Mouse (Mus musculus): ENCODE data around the gene Arglu1. TPM values are rescaled to one million over a fixed set of nuclear protein-coding genes. Genes with fewer than 3 reads are reported as not detected.

Gene Arglu1
- total and polyA plus RNA-seq, 3 experiments, result 35.1 to 135 (median 58.5) TPM

- H3K9me3 ChIP-seq (replicated peaks; ENCODE audit: low read length), result no peaks in the 10 kb centered on the region
- no peak overlapping the region for H3K4me3 ChIP-seq (replicated peaks in 1 of 3; ENCODE audit: low read depth in 2 of 3, low read length in 2 of 3, poor library complexity in 1 of 3)
- no peaks in the 10 kb centered on the region for H3K27me3 ChIP-seq (replicated peaks)
- TF ChIP-seq CTCF (conservative IDR thresholded peaks at IDR 0.05 in 1 of 2, IDR thresholded peaks at IDR 0.05 in 1 of 2; ENCODE audit: low read depth in 2 of 2, low read length in 2 of 2) (0 out of 4 replicates have a peak, but pooled peaks of 1 of the 2 experiments have one; percentile 13), JUN (IDR thresholded peaks at IDR 0.05; ENCODE audit: insufficient read depth, low read depth, low read length) (no peak)
- DNase-seq (ENCODE audit: extremely low read depth), result no peak
- H3K36me3 ChIP-seq (replicated peaks in 1 of 2; ENCODE audit: control insufficient read depth in 1 of 2, insufficient read depth in 1 of 2, low read length in 1 of 2), result peaks cover 63 to 96% of the 10 kb centered on the region in 2 experiments
- H3K9ac ChIP-seq (ENCODE audit: insufficient read depth, low read depth), result no peak overlapping the region
- H3K27ac ChIP-seq (ENCODE audit: insufficient read depth, low read depth), result no peak overlapping the region
- H3K4me1 ChIP-seq (ENCODE audit: control insufficient read depth in 1 of 2, insufficient read depth in 2 of 2), result no peaks in the 10 kb centered on the region
- in situ Hi-C loops (cut with MboI; ENCODE audit: low pct_ligation_motif_present, low pct_unique_long_range_greater_than_20kb, low sequenced_read_pairs), result loop anchor here (25.0 kb wide), 1 partner anchor 216 kb away; no protein-coding TSS in a partner anchor
- H3K79me2 ChIP-seq (replicated peaks; ENCODE audit: control insufficient read depth, extremely low read depth, insufficient read depth, poor library complexity, severe bottlenecking), result peaks cover 73% of the 10 kb centered on the region
- dilution Hi-C loops (cut with MboI; ENCODE audit: extremely low pct_ligation_motif_present, extremely low pct_unique_long_range_greater_than_20kb, low sequenced_read_pairs), result no loop called here
- H3K4me2 ChIP-seq (ENCODE audit: insufficient read depth, low read depth, poor library complexity, severe bottlenecking), result no peak overlapping the region
Measured at GRCm38 (mm10) chr8:8678236-8678635, 12.1 kb downstream of the Arglu1 start.

GRCm38 (mm10) chr8:8674864-8675263 is 15.5 kb downstream of the Arglu1 start:
- no peak for DNase-seq (ENCODE audit: extremely low read depth)
- Histone ChIP-seq H3K4me1 (ENCODE audit: control insufficient read depth in 1 of 2, insufficient read depth in 2 of 2) (no peaks in the 10 kb centered on the region), H3K9me3 (replicated peaks; ENCODE audit: low read length) (no peaks in the 10 kb centered on the region), H3K4me3 (replicated peaks in 1 of 3; ENCODE audit: low read depth in 2 of 3, low read length in 2 of 3, poor library complexity in 1 of 3) (no peak overlapping the region), H3K27ac (ENCODE audit: insufficient read depth, low read depth) (no peak overlapping the region), H3K79me2 (replicated peaks; ENCODE audit: control insufficient read depth, extremely low read depth, insufficient read depth, poor library complexity, severe bottlenecking) (peaks cover 63% of the 10 kb centered on the region), H3K4me2 (ENCODE audit: insufficient read depth, low read depth, poor library complexity, severe bottlenecking) (no peak overlapping the region), H3K27me3 (replicated peaks) (no peaks in the 10 kb centered on the region), H3K36me3 (replicated peaks in 1 of 2; ENCODE audit: control insufficient read depth in 1 of 2, insufficient read depth in 1 of 2, low read length in 1 of 2) (peaks cover 61 to 96% of the 10 kb centered on the region in 2 experiments), H3K9ac (ENCODE audit: insufficient read depth, low read depth) (no peak overlapping the region)
- dilution Hi-C loops (cut with MboI; ENCODE audit: extremely low pct_ligation_motif_present, extremely low pct_unique_long_range_greater_than_20kb, low sequenced_read_pairs) (no loop called here), in situ Hi-C loops (cut with MboI; ENCODE audit: low pct_ligation_motif_present, low pct_unique_long_range_greater_than_20kb, low sequenced_read_pairs) (loop anchor here (25.0 kb wide), 1 partner anchor 213 kb away; no protein-coding TSS in a partner anchor)
- TF ChIP-seq IRF4 (IDR thresholded peaks at IDR 0.05; ENCODE audit: low read depth, low read length), result no peak
- TF ChIP-seq CHD1 (IDR thresholded peaks at IDR 0.05; ENCODE audit: low read depth, low read length), result no peak
- no peak for TF ChIP-seq MEF2A (IDR thresholded peaks at IDR 0.05; ENCODE audit: borderline replicate concordance, low read depth, low read length)

GRCm38 (mm10) chr8:8661759-8662138 is 28.6 kb downstream of the Arglu1 start:
- TF ChIP-seq USF2 (conservative IDR thresholded peaks at IDR 0.05; ENCODE audit: low read depth, low read length) (no peak), ELF1 (IDR thresholded peaks at IDR 0.05; ENCODE audit: low read depth, low read length) (no peak), EP300 (IDR thresholded peaks at IDR 0.05; ENCODE audit: low read length) (no peak), BHLHE40 (IDR thresholded peaks at IDR 0.05; ENCODE audit: low read depth, low read length) (no peak), MAFK (IDR thresholded peaks at IDR 0.05; ENCODE audit: insufficient replicate concordance, low read length) (no peak), SIN3A (IDR thresholded peaks at IDR 0.05; ENCODE audit: low read length) (no peak), RAD21 (IDR thresholded peaks at IDR 0.05; ENCODE audit: low read depth, low read length) (no peak), MEF2A (IDR thresholded peaks at IDR 0.05; ENCODE audit: borderline replicate concordance, low read depth, low read length) (no peak), MXI1 (IDR thresholded peaks at IDR 0.05; ENCODE audit: low read depth, low read length) (no peak), ZC3H11A (IDR thresholded peaks at IDR 0.05; ENCODE audit: low read depth, low read length) (no peak), GABPA (IDR thresholded peaks at IDR 0.05; ENCODE audit: insufficient replicate concordance, low read depth, low read length) (no peak)
- dilution Hi-C loops (cut with MboI; ENCODE audit: extremely low pct_ligation_motif_present, extremely low pct_unique_long_range_greater_than_20kb, low sequenced_read_pairs), result no loop called here
- DNase-seq (ENCODE audit: extremely low read depth), result no peak
- Histone ChIP-seq H3K9ac (ENCODE audit: insufficient read depth, low read depth) (no peak overlapping the region), H3K4me1 (ENCODE audit: control insufficient read depth in 1 of 2, insufficient read depth in 2 of 2) (no peaks in the 10 kb centered on the region), H3K79me2 (replicated peaks; ENCODE audit: control insufficient read depth, extremely low read depth, insufficient read depth, poor library complexity, severe bottlenecking) (no peaks in the 10 kb centered on the region; the same call in 1 of the 2 replicates), H3K9me3 (replicated peaks; ENCODE audit: low read length) (peaks cover 42% of the 10 kb centered on the region), H3K27ac (ENCODE audit: insufficient read depth, low read depth) (no peak overlapping the region), H3K27me3 (replicated peaks) (no peaks in the 10 kb centered on the region), H3K4me2 (ENCODE audit: insufficient read depth, low read depth, poor library complexity, severe bottlenecking) (no peak overlapping the region), H3K4me3 (replicated peaks in 1 of 3; ENCODE audit: low read depth in 2 of 3, low read length in 2 of 3, poor library complexity in 1 of 3) (no peak overlapping the region), H3K36me3 (replicated peaks in 1 of 2; ENCODE audit: control insufficient read depth in 1 of 2, insufficient read depth in 1 of 2, low read length in 1 of 2) (peaks cover 37 to 69% of the 10 kb centered on the region in 2 experiments)
- in situ Hi-C loops (cut with MboI; ENCODE audit: low pct_ligation_motif_present, low pct_unique_long_range_greater_than_20kb, low sequenced_read_pairs), result no loop called here
